Mouse (Mus musculus) hindbrain, embryonic 12.5 days (tissue): ENCODE results near the gene Rhbdf2. TPM values are rescaled to one million over a fixed set of nuclear protein-coding genes. Genes with fewer than 3 reads are reported as not detected.

Experiments
- ATAC-seq: fragments of 200-750 bp; cut with Nextera tagmentation; 2 replicates; pipeline ENCODE4 v1.8.0; 2017; ENCODE audit warnings: moderate TSS enrichment; ENCODE audit not compliant: low FRiP score
- H3K27ac ChIP-seq: fragments of 300-500 bp; sonication (generic); 2 replicates; pipeline ENCODE4 v1.5.1; 2016; ENCODE audit warnings: mild to moderate bottlenecking
- H3K27me3 ChIP-seq: fragments of 300-500 bp; sonication (generic); 2 replicates; pipeline ENCODE4 v1.6.1; 2016; ENCODE audit warnings: mild to moderate bottlenecking
- H3K36me3 ChIP-seq: fragments of 300-500 bp; sonication (generic); 2 replicates; pipeline ENCODE4 v1.6.1; 2016; ENCODE audit warnings: mild to moderate bottlenecking
- H3K4me1 ChIP-seq: fragments of 300-500 bp; sonication (generic); 2 replicates; pipeline ENCODE4 v1.6.1; 2016
- H3K4me2 ChIP-seq: fragments of 300-500 bp; sonication (generic); replicated peaks from 2 replicates; pipeline ENCODE4 v1.6.1; 2016; ENCODE audit warnings: mild to moderate bottlenecking
- H3K4me3 ChIP-seq: fragments of 300-500 bp; sonication (generic); 2 replicates; pipeline ENCODE4 v1.5.1; 2016; ENCODE audit warnings: mild to moderate bottlenecking
- H3K9ac ChIP-seq: fragments of 300-500 bp; sonication (generic); 2 replicates; pipeline ENCODE4 v1.6.1; 2016; ENCODE audit warnings: mild to moderate bottlenecking, moderate library complexity
- H3K9me3 ChIP-seq: fragments of 300-500 bp; sonication (generic); replicated peaks from 2 replicates; pipeline ENCODE4 v1.6.1; 2016; ENCODE audit warnings: mild to moderate bottlenecking
- WGBS: fragments of 180-500 bp; shearing (Covaris S2); methylation state at CpG from one replicate; pipeline ENCODE4 v1.1.7; 2016; 5-methylcytosine and 5-hydroxymethylcytosine counted together
- polyA plus RNA-seq: library from polyadenylated mRNA; unstranded; fragments of >200 nt; fragmentation: Nextera tagmentation; extraction: Ambion mirVana; gene quantifications from 2 replicates; pipeline ENCODE4 v1.2.1, GENCODE M21; 2016

Gene Rhbdf2
- polyA plus RNA-seq, 1 experiment from 2014 or later, result 3.7 TPM

DNA sequence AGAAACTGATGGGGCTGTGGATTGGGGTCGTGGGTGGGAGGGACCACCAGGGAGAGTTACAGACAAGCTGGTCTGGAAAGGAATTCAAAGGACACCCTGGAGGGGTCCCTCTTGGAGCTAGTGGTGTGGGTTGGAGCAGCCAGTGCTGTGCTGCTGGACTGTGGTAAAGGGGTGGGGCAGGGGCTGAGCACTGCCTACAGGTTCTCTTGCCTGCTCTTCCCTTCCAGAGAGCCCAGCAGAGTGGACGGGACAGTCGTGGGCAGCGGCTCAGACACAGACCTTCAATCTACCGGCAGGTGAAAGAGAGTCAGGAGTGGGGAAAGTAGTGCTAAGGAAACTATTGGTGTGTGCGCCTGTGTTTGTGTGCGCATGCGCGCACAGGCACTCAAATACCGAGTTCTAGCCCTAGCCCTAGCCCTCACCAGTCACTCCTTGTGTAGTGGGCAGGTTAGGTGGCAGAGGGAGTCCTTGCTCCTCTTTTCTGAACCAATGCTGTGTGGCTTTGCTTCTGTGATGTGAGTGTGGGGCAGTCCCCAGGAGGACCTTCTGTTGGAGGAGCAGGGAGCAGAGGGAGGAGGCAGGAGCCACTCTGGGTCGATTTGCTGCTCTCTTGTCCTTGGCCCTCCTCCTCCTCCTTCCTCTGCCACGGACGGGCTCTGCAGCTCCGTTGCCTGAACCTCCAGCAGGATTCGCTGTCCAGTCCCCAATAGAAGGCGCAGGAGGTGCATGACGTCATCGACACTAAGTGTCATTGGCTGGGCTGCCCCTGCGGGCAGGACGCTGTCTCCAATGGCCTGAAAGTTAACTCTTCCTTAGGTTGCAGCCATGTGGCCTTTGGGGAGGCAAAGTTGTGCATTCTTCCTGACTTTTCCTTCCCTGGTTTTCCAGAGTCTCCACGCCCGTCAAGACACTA, 30.7 kb upstream of the Rhbdf2 start:
- Histone ChIP-seq H3K4me1 (peaks cover 62% of the 10 kb centered on the region), H3K9me3 (no peaks in the 10 kb centered on the region), H3K27me3 (peaks cover 32% of the 10 kb centered on the region), H3K4me3 (peak overlapping the region; percentile 34), H3K4me2 (peak overlapping the region; percentile 53), H3K27ac (peak overlapping the region; percentile 92), H3K36me3 (no peaks in the 10 kb centered on the region), H3K9ac (peak overlapping the region; percentile 53)
- 11% methylated on average over 22 of the region's 22 CpGs for WGBS
- peak; percentile 69 for ATAC-seq

DNA sequence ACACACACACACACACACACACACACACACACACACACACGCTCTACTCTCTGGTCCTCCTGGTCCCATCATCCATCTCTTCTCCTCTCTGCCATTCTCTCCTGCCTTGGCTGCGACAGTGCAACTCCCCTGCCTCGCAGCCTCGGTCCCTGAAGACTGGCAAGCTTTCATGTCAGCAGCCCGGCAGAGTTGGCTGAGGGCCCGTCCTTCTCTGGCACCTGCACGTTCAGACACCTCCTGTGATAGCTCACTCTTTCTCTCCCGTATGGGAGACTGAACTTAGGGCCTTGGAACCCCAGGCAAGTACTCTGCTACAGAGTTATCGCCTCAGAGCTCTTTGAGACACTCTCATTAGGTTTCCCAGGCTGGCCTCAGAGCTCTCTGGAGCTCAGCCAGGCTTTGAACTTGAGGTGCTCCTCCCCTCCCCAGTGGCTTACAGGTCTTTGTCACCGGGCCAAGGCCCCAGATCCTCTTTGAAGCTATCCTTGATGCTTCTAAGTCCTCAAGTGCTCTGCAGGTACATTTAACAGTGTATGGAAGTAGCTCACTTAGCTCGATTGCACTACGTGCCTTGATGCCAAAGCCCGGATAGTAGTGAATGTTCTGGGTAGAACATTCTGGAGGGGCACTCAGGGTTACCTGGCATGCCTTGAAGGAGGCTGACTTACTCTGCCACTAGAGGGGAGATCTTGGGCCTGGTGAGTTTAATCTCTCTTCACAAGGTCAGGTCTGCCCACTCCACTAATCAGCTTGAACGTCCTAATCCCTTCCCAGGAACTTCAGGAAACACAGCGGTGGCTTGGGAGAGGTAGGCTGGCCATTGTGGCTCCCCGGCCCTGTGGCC, 29.8 kb upstream of the Rhbdf2 start:
- no peak overlapping the region for H3K4me3 ChIP-seq
- no peaks in the 10 kb centered on the region for H3K9me3 ChIP-seq
- H3K4me2 ChIP-seq, result peak overlapping the region; percentile 53; the same call in 1 of the 2 replicates
- H3K27ac ChIP-seq, result peak overlapping the region; percentile 92; the same call in 1 of the 2 replicates
- H3K4me1 ChIP-seq, result peaks cover 57% of the 10 kb centered on the region
- no peak for ATAC-seq
- H3K27me3 ChIP-seq, result peaks cover 42% of the 10 kb centered on the region
- 81% methylated on average over 16 of the region's 16 CpGs for WGBS
- peak overlapping the region; percentile 53; the same call in 1 of the 2 replicates for H3K9ac ChIP-seq
- no peaks in the 10 kb centered on the region for H3K36me3 ChIP-seq

DNA sequence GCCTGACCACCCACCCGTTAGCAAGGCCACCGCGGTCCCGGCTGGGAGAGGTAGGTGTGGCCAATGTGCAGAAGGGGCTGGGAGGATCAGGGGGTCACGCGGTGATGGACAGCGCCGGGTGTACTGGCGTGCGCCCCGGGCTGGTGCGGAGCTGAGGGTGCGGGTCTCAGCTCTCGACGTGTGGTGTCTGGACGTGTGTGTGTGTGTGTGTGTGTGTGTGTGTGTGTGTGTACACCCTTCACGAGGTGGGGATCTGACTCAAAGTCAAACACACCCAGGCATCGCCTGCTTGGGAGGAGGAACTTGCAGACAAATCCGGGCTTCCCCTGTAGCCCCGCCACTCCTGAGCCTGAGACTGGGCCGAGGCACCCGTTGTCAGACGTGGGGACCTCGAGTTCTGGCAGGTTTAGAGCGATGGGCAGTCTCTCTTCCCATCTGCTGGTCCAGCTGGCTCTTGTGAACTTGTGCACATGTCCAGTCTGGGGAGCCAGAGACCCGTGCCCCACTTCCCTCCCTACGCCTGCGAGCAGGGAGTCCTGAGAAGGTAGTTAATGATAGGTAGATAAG, 27.5 kb upstream of the Rhbdf2 start, which contains the start of gene Cygb:
Cygb (minus strand) TSS at position 59 of the 567 bp plus-strand sequence.
- Histone ChIP-seq H3K4me2 (peak within 1 kb of the TSS; percentile 95), H3K9ac (peak within 1 kb of the TSS; percentile 67), H3K4me1 (peaks cover 39% of the 10 kb centered on the region), H3K27me3 (peaks cover 63% of the 10 kb centered on the region), H3K9me3 (no peaks in the 10 kb centered on the region), H3K4me3 (peak within 1 kb of the TSS; percentile 49), H3K36me3 (no peaks in the 10 kb centered on the region), H3K27ac (no peak within 1 kb of the TSS)
- 5% methylated on average over 28 of the region's 28 CpGs for WGBS
- peak; percentile 18; the same call in 1 of the 2 replicates for ATAC-seq

DNA sequence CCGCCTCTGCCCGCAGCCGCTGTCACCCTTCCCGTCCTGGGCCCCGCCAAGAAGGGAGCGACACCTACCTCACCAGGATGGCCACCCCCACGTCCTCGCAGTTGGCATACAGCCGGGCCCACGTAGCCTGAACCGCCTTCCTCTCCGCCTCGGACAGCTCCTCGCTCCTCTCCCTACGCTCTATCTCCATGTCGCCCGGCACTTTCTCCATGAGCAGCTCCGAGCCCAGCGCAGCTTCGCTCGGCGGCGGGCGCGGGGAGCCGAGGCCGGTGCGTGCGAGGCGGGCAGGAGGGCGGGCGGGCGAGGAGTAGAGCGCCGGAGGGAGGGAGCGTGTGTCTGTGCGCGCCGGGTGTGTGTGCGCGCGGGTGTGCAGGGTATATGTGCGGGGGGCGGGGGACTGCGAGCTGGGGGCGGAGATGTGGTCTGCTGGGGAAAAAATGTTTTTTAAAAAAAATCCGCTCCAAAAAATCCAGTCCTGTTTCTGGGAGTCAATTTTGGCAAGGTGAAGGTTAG, 26.9 kb upstream of the Rhbdf2 start:
- H3K9me3 ChIP-seq, result no peaks in the 10 kb centered on the region
- H3K4me3 ChIP-seq, result peak overlapping the region; percentile 49
- H3K4me2 ChIP-seq, result peak overlapping the region; percentile 95
- ATAC-seq, result peak; percentile 31; the same call in 1 of the 2 replicates
- H3K4me1 ChIP-seq, result peaks cover 43% of the 10 kb centered on the region
- WGBS, result under 1% methylated on average over 46 of the region's 47 CpGs
- no peak overlapping the region for H3K27ac ChIP-seq
- H3K9ac ChIP-seq, result peak overlapping the region; percentile 67
- peaks cover 68% of the 10 kb centered on the region for H3K27me3 ChIP-seq
- no peaks in the 10 kb centered on the region for H3K36me3 ChIP-seq

DNA sequence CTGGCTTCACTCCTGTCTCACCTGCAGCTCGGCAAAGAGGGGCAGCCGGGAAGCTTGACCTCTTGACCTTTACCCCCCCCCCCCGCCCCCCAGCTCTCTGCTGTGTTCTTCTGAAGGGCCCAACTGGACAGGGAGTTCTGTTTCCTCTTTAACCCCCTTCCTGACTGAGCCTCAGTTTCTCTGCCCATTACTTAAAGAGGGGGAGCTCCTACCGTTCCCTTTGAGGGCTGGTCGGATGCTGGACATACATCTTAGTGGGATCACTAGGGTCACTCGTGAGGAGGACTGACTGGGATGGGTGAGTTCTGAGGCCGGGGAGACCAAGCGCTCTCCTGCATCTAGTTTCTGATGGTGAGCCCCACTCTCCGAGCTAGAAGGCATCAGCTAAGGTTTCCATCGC, 26.4 kb upstream of the Rhbdf2 start, which contains the start of gene Prcd:
Prcd (plus strand) TSS at position 301 of the 400 bp plus-strand sequence.
- H3K36me3 ChIP-seq, result no peaks in the 10 kb centered on the region
- WGBS, result 3% methylated on average over 10 of the region's 10 CpGs
- peak within 1 kb of the TSS; percentile 95 for H3K4me2 ChIP-seq
- no peak for ATAC-seq
- peaks cover 68% of the 10 kb centered on the region for H3K27me3 ChIP-seq
- peak within 1 kb of the TSS; percentile 67 for H3K9ac ChIP-seq
- H3K27ac ChIP-seq, result no peak within 1 kb of the TSS
- H3K4me1 ChIP-seq, result peaks cover 44% of the 10 kb centered on the region
- H3K9me3 ChIP-seq, result no peaks in the 10 kb centered on the region
- H3K4me3 ChIP-seq, result peak within 1 kb of the TSS; percentile 49

DNA sequence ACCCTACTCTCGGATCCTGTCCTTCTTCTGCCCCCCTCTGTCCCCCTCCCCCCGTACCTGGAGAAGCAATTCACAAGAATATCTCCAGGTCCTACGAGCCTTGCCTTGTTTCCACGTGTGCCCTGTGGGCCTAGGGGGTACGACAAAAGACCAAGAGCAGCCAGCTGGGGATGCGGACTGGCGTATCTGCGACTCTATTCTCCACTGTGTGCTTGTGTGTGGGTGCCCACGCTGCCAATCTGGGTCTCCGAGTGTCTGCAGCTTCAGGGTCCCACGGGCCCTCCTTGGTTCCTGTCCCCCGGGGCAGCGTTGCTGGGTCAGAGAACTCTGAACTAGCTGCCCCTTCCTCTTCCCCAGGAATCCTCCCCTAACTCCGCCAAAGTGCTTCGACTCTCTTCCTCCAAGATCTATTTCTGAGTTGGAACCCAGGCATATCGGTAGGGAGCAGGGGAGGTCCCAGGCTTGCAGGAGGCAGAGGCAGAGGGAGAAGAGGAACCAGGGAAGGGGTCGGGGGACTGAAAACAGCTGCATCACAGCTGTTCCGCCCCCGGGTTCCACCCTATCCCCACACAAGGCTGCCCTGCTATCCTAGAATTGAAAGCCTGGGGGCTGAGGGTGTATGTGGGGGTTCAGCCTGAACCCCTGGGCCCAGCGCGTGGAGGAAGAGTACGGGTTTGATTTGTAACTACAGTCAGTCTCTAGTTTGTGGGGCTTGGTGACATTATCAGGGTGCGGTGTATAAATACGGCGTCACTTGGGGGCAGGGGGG, 25.7 kb upstream of the Rhbdf2 start:
- Histone ChIP-seq H3K9me3 (no peaks in the 10 kb centered on the region), H3K4me3 (no peak overlapping the region), H3K27ac (no peak overlapping the region), H3K36me3 (no peaks in the 10 kb centered on the region), H3K9ac (peak overlapping the region; percentile 67; the same call in 1 of the 2 replicates), H3K4me2 (peak overlapping the region; percentile 95), H3K27me3 (peaks cover 68% of the 10 kb centered on the region), H3K4me1 (peaks cover 44% of the 10 kb centered on the region)
- 60% methylated on average over 25 of the region's 25 CpGs for WGBS
- no peak for ATAC-seq

- no peak overlapping the region for H3K9ac ChIP-seq
- no peak for ATAC-seq
- no peak overlapping the region for H3K27ac ChIP-seq
- H3K36me3 ChIP-seq, result no peaks in the 10 kb centered on the region
- H3K4me3 ChIP-seq, result no peak overlapping the region
- 84% methylated on average over 8 of the region's 8 CpGs for WGBS
- peaks cover 71% of the 10 kb centered on the region for H3K27me3 ChIP-seq
- H3K4me2 ChIP-seq, result no peak overlapping the region
- H3K9me3 ChIP-seq, result no peaks in the 10 kb centered on the region
- peaks cover 39% of the 10 kb centered on the region for H3K4me1 ChIP-seq
These were observed 24.5 kb upstream of the Rhbdf2 start for GRCm38 (mm10) chr11:116651339-116651738.

DNA sequence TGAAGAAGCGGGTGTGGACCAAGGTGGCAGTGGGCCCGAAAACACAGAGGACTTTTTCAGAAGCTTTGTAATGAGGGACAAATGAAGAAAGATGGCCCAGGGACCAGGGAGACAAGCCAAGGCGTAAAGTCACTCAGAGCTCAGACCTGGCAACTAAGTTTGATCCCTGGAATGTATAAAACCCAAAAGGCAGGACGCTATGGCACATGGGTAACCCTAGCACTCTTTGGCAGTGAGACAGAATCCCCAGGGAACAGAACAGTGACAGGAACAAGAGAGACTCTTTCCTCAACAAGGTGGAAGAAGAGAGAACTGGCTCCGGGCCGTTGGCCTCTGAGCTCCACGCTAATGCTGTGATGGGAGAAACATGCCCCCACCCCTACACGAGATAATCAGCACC, 24.0 kb upstream of the Rhbdf2 start:
- WGBS, result 85% methylated on average over 8 of the region's 8 CpGs
- no peaks in the 10 kb centered on the region for H3K36me3 ChIP-seq
- no peak overlapping the region for H3K9ac ChIP-seq
- peaks cover 39% of the 10 kb centered on the region for H3K4me1 ChIP-seq
- H3K4me3 ChIP-seq, result no peak overlapping the region
- ATAC-seq, result no peak
- no peak overlapping the region for H3K4me2 ChIP-seq
- peaks cover 67% of the 10 kb centered on the region for H3K27me3 ChIP-seq
- H3K27ac ChIP-seq, result no peak overlapping the region
- no peaks in the 10 kb centered on the region for H3K9me3 ChIP-seq

DNA sequence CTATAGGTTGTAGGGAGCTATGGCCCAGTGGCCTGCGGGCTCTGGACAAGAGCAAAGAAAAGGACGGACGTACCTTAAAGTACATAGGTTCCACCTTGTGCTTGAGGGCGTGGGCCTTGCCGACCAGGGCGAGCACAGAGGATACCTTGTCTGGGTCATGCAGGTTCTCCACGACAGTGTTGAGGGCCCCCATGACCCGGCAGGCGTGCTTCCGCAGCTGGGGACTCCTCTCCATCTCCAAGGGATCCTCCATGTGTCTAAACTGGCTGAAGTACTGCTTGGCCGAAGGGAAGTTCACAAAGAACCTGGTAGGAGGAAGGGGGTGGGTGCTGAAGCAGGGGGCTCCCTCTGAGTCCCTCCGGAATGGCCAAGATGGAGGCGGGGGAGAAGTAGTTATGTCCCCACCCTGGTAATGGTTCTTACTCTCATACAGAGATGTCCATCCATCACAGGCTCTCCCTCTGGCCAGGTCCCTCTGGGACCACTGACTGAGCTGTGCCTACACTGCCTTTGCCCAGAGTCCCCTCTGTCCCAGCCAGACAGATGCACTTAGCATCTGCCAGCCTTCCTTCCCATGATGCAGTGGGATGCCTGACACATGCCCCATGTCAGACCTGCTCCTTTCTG, 23.0 kb upstream of the Rhbdf2 start:
- H3K9me3 ChIP-seq, result no peaks in the 10 kb centered on the region
- no peaks in the 10 kb centered on the region for H3K36me3 ChIP-seq
- peaks cover 38% of the 10 kb centered on the region for H3K4me1 ChIP-seq
- ATAC-seq, result no peak
- no peak overlapping the region for H3K4me2 ChIP-seq
- H3K27me3 ChIP-seq, result peaks cover 63% of the 10 kb centered on the region
- 89% methylated on average over 13 of the region's 13 CpGs for WGBS
- H3K4me3 ChIP-seq, result no peak overlapping the region
- H3K27ac ChIP-seq, result 0 out of 2 replicates have a peak overlapping the region, but pooled peaks have one; percentile 12
- H3K9ac ChIP-seq, result peak overlapping the region; percentile 5; the same call in 1 of the 2 replicates

GRCm38 (mm10) chr11:116648976-116649375, 22.2 kb upstream of the Rhbdf2 start:
- peaks cover 57% of the 10 kb centered on the region for H3K27me3 ChIP-seq
- H3K27ac ChIP-seq, result no peak overlapping the region
- H3K9ac ChIP-seq, result no peak overlapping the region; the same call in 1 of the 2 replicates
- WGBS, result 69% methylated on average over 10 of the region's 10 CpGs
- H3K4me3 ChIP-seq, result no peak overlapping the region
- H3K4me2 ChIP-seq, result no peak overlapping the region
- no peaks in the 10 kb centered on the region for H3K36me3 ChIP-seq
- ATAC-seq, result no peak
- no peaks in the 10 kb centered on the region for H3K9me3 ChIP-seq
- H3K4me1 ChIP-seq, result peaks cover 36% of the 10 kb centered on the region
